Mouse (Mus musculus): Measurements from ENCODE around the gene Ggnbp2. TPM values are rescaled to one million over a fixed set of nuclear protein-coding genes. Genes with fewer than 3 reads are reported as not detected.

Gene Ggnbp2
- polyA plus RNA-seq, 1 experiment: 48.6 TPM

- no peaks in the 10 kb centered on the region for H3K36me3 ChIP-seq (ENCODE audit: control insufficient read depth, insufficient read depth, low read length)
- H3K27ac ChIP-seq (ENCODE audit: insufficient read depth, low read depth, low read length): no peak overlapping the region
- H3K27me3 ChIP-seq (replicated peaks; ENCODE audit: control insufficient read depth, insufficient read depth, low read length): no peaks in the 10 kb centered on the region
- H3K4me1 ChIP-seq (ENCODE audit: control insufficient read depth, insufficient read depth, low read length): no peaks in the 10 kb centered on the region
- peak; percentile 63 for DNase-seq
- TF ChIP-seq CTCF (conservative IDR thresholded peaks at IDR 0.05; ENCODE audit: insufficient read depth, insufficient read length, low read depth, low read length) (peak; percentile 93), POLR2A (IDR thresholded peaks at IDR 0.05; ENCODE audit: low read depth, low read length) (no peak)
- 10% methylated on average over 17 of the region's 17 CpGs for WGBS
- no peak overlapping the region for H3K4me3 ChIP-seq (ENCODE audit: insufficient read depth, low read depth, low read length)
Observed at GRCm38 (mm10) chr11:84794496-84795113, 76.0 kb downstream of the Ggnbp2 start.

DNA sequence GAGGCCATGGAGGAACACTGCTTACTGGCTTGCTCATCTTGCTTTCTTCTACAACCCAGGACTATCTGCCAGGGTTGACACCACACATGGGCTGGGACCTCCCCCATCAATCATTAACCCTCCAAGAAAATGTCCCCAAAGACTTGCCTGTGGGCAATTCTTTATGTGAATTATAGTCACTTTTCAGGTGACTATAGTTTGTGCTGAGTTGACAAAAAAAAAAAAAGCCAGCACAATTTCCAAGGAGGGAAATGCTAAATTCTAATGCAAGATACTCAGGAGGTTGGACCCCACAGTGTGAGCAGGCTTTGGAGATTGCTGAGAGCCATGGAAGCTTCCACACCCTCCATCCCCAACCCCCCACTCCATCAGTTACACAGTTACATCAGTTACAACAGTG, 77.1 kb downstream of the Ggnbp2 start:
- TF ChIP-seq POLR2A (IDR thresholded peaks at IDR 0.05; ENCODE audit: low read depth, low read length): no peak
- TF ChIP-seq CTCF (conservative IDR thresholded peaks at IDR 0.05; ENCODE audit: insufficient read depth, insufficient read length, low read depth, low read length): no peak
- H3K36me3 ChIP-seq (ENCODE audit: control insufficient read depth, insufficient read depth, low read length): no peaks in the 10 kb centered on the region
- no peaks in the 10 kb centered on the region for H3K4me1 ChIP-seq (ENCODE audit: control insufficient read depth, insufficient read depth, low read length)
- no peak overlapping the region for H3K4me3 ChIP-seq (ENCODE audit: insufficient read depth, low read depth, low read length)
- H3K27ac ChIP-seq (ENCODE audit: insufficient read depth, low read depth, low read length): no peak overlapping the region
- DNase-seq: no peak
- H3K27me3 ChIP-seq (replicated peaks; ENCODE audit: control insufficient read depth, insufficient read depth, low read length): no peaks in the 10 kb centered on the region

DNA sequence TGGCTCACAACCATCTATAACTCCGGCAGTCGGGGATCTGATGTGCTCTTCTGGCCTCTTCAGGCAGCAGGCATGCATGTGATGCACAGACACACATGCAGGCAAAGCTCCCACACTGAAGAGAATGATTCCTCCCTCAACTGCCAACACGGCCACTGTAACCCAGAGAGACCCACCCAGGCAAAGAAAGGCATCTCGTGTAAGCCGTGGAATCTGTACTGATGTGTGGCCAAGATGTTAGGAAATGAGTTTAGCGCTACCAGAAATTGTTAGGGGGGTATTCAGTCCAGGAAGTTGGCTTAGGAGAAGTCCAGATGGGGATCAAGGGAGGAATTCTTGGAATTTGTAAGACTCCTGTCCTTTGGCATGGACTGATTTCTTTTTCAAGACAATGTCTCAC, 80.2 kb downstream of the Ggnbp2 start:
- WGBS: 52% methylated on average over 6 of the region's 6 CpGs
- Histone ChIP-seq H3K27ac (ENCODE audit: insufficient read depth, low read depth, low read length) (no peak overlapping the region), H3K36me3 (ENCODE audit: control insufficient read depth, insufficient read depth, low read length) (no peaks in the 10 kb centered on the region), H3K4me1 (ENCODE audit: control insufficient read depth, insufficient read depth, low read length) (no peaks in the 10 kb centered on the region), H3K27me3 (replicated peaks; ENCODE audit: control insufficient read depth, insufficient read depth, low read length) (no peaks in the 10 kb centered on the region), H3K4me3 (ENCODE audit: insufficient read depth, low read depth, low read length) (no peak overlapping the region)
- DNase-seq: no peak
- no peak for TF ChIP-seq POLR2A (IDR thresholded peaks at IDR 0.05; ENCODE audit: low read depth, low read length)
- TF ChIP-seq CTCF (conservative IDR thresholded peaks at IDR 0.05; ENCODE audit: insufficient read depth, insufficient read length, low read depth, low read length): no peak

Other genes with a start within 250 kb of the Ggnbp2 start
- 9.3 and 10.3 TPM in 2 replicates for gene Mrm1, start 51.3 kb downstream of the Ggnbp2 start, polyA plus RNA-seq (2012; rRNA removed)
- gene Dhrs11, start 41.8 kb downstream of the Ggnbp2 start, polyA plus RNA-seq (2012; rRNA removed): 60.4 and 63.4 TPM in 2 replicates
- 36.4 and 48.0 TPM in 2 replicates for gene Myo19, start 9.3 kb upstream of the Ggnbp2 start, polyA plus RNA-seq (2012; rRNA removed)
- gene Pigw, start 9.5 kb upstream of the Ggnbp2 start, polyA plus RNA-seq (2012; rRNA removed): 1.7 and 2.3 TPM in 2 replicates
- gene Znhit3, start 45.5 kb upstream of the Ggnbp2 start, polyA plus RNA-seq (2012; rRNA removed): 9.2 and 11.0 TPM in 2 replicates
- 91.5 and 107 TPM in 2 replicates for gene Car4, start 87.0 kb upstream of the Ggnbp2 start, polyA plus RNA-seq (2012; rRNA removed)

Data from kidney, adult 2 months (tissue).